Mouse (Mus musculus) kidney, postnatal 10 days (tissue): ENCODE results near the gene Dock10.

Source experiments
- DNase-seq: peaks from one replicate; pipeline ENCODE4 v3.0.0; 2021; ENCODE audit warnings: mixed read lengths

The Dock10 gene

DNA sequence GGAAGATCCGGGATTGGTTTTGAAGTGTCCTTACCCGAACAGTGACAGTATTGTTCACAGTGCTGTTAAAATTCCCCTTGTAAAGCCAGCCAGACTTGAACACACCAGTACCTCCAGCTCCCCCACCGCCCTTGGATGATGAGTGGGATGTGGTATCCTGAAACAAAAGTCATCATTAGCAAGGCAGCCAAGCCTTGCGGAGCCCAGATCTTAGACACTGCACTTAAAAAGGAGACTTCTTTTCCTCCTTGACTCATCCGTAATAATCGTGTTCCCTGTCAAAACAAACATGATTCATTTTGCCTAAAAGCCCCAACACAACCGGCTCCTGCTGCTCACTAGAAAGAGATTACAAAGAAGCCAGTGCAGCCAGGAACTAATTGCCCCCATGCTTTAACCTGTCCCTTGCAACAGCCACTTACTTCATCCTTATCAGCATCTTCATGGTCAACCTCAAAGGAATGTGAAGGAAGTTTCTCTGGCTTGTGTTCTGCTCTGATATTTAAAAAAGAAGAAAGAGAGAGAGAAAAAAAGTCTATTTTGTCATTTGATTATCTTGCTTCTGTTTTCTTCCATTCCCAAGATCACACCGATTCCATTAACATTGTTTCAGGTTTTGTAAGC, 152.1 kb downstream of the Dock10 start:
- DNase-seq: no peak

DNA sequence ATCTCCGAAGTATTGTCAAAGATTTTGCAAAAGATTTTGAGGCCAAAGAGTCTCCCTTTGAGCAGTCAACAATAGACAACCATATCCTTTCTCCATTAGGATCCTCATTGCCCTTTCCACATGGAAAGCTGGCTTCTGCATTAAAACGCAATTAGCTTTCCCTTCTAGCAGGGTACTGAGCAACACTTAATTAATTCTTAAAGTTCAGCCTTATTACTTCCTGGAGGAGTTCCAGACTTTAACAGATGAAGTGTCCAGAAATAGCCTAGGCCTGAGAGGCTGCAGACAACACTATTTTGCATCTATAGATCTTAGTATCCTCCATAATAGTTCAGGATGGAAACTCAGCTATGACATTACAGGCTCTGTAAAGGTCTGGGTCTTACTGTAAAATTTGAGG, 154.0 kb downstream of the Dock10 start:
- no peak for DNase-seq

DNA sequence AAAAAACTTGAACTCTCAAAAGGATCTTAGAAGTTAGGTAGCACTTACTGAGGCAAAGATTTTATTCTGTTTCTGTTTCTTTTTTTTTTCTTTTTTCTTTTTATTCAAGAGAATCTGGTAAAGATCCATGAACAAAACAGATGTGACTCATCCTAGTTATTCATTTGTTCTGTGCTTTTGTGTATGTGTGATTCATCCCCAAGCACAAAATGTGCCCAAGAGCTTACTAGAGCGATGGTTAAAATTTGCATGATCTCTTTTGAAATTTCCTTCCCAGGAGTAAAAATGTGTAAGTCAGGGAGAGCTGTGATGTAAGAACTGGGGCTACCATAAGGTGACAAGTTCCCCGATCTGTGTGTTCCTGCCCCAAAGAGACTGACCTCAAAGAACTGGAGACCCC, 155.2 kb downstream of the Dock10 start:
- no peak for DNase-seq

GRCm38 (mm10) chr1:80583281-80583680, 175.0 kb downstream of the Dock10 start:
- no peak for DNase-seq

DNA sequence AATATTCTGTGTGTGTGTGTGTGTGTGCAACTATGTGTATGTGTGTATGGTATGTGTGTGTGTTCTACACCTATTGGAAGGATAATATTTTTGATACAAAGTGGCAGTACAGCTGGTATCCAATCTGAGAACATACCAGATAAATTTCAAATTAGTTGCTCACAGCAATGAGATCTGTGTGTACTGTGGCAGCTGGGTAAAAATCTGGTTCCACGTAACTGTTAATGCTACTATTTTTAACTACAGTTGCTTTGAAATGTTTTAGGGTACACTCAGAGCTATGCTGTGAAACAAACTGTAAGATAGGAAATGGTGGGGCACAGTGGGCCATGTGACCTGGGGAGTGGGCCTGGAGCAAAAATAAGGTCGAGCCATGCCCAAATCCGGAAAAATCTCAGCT, 176.1 kb downstream of the Dock10 start:
- DNase-seq: no peak

DNA sequence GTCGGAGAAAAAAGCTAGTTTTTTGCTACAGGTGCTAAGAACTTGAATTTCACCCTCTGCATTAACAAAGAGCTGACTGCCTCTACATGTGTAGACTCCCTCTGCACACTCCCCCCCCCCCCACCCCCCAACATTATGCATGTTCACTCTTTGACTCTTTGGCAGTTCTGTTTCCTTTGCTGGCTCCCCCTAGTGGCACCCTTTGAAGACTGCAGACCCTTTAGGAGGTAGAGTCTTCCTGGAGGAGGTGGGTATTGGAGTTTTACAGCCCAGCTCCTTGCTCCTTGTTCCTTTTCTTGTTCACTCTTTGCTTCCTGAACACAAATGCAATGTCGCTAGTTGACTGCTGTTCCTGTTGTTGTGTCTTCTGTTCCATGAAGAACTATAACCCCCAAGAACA, 181.4 kb downstream of the Dock10 start:
- peak; percentile 22 for DNase-seq

DNA sequence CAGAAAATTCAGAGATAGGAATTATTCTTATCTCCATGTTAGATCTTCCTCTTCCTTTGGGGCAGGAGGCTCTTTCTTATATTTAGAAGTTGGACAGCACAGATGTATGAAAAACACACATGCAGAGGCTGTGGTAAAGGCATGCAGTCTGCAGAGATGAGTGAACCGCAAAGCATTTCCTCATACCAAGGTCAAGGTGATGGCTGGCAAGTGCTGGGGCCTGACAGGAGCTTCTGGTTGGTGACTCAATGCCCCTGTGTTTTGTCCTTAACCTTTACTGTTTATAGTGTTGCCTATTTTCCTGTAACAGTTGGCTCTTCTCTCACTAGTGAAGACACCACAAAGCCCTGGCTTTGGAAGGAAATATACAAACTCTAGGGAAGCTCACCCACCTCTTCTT, 201.9 kb downstream of the Dock10 start:
- no peak for DNase-seq

DNA sequence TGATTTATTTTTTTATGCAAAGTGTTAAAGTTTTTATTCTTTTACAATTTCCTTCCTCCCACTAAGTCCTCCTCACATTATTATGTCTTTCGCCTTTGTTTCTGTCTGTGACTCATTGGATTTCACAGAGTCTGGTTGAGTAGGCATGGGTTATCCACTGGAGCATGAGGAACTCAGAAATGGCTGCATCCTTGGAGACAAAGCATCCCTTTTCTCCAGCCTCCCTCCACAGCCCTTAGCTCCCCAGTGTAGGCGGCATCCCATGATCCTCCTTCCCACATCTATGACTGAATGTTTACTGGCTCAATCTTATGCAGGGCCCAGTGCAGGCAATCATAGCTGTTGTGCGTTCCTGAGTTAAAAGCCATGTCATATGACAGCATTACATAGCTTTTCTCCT, 216.8 kb downstream of the Dock10 start:
- DNase-seq: no peak

DNA sequence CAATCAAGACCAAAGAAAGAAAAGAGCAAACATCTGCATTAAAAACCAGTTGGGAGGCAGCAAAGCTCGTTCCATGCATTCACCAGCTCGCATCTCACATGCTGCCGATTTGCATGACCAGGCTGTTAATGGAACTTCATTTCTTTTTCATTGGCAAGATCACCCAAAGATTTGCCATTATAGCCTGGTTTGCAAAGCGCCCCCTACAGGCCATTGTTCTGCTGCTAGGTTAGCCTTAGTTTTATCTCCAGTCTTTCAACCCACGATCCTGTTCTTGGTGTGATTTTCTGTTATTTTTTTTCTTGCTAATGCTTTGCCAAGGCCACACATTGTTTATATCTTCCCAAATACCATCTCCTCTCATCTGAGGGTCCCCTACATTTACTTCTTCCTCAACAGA, 236.1 kb downstream of the Dock10 start:
- peak; percentile 20 for DNase-seq

DNA sequence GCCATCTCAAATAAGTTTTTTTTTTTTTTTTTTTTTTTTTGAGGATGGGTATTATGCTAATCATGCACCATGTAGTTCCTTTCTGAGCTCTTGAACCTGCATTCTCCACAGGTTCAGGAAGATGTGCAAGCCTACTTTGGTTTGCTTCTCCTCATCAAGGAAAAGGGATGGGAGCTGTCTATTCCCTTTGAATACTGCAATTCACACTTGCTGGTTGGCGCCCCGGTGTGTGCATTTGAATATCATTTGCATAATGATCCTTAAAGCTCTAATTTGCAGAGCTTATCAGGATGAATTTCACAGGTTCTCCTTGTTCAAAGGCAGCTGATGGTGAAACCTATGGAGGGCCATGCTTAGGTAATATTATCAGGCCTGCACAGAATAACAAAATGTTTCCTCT, 237.9 kb downstream of the Dock10 start:
- no peak for DNase-seq

DNA sequence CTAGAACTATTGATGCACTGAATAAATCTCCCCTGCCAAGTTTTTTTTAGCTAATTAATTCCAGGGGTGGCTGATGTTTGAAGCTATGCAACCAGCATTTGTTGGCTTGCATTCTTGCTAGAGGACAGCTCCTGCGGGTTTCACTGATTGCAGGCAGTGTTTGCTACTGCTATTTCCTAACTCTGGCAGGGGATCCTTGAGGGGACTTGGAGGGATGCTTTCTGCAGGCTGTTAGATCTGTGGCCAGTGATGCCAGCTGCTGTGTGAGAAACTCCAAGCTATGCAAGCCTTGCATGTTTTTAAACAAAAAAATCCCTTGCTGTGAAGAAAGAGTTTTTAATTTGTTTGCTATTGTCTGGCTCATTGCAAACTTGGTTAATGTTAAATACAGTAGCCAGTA, 238.4 kb downstream of the Dock10 start:
- DNase-seq: no peak

GRCm38 (mm10) chr1:80515836-80516235, 242.5 kb downstream of the Dock10 start:
- no peak for DNase-seq

GRCm38 (mm10) chr1:80512210-80512948, 245.9 kb downstream of the Dock10 start:
- peak; percentile 11 for DNase-seq

GRCm38 (mm10) chr1:80504757-80505156, 253.6 kb downstream of the Dock10 start:
- DNase-seq: peak; percentile 12

GRCm38 (mm10) chr1:80504081-80504480, 254.2 kb downstream of the Dock10 start:
- DNase-seq: no peak

- DNase-seq: no peak
These were observed 255.7 kb downstream of the Dock10 start for GRCm38 (mm10) chr1:80502456-80503165.

- no peak for DNase-seq
These were observed 259.1 kb downstream of the Dock10 start for GRCm38 (mm10) chr1:80499264-80499663.

DNA sequence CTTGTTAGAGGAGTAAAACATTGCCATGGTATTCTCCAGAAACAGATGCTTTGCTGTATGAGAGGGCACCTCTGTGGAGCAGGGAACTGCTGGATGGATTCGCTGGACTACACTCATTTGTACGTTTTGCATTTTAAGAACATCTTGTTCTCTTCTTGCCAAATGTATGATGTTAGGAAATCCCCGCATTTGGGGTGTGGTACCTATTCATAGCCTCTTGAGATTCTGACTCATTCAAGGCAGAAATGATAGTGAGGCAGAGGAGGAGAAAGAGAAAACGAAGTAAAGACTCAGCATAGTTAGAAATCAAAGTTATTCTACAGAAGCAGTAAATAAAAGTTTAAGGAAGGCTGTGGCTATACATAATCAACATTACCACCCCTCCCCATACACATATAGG, 262.0 kb downstream of the Dock10 start:
- DNase-seq: no peak

- no peak for DNase-seq
These were observed 274.9 kb downstream of the Dock10 start for GRCm38 (mm10) chr1:80483419-80483818.

GRCm38 (mm10) chr1:80474942-80475341, 283.4 kb downstream of the Dock10 start:
- no peak for DNase-seq

DNA sequence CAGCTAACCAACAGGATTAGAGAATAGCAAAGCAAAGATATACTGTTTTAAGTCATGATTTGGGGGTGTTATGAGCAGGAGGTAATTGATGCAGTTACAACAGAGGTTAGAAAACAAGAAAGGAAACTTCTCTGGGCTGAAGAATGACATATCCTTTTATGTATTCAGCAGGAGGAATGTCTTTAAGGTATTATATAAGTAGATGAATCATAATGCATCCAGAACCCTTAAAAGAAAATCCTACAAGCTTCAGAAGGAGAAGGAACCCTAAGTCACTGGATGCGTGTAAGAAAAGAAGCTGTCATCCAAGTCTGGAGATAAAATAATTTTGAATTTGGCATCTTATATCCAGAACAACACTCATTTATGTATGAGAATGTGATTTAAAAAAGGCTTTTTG, 285.9 kb downstream of the Dock10 start:
- DNase-seq: no peak

DNA sequence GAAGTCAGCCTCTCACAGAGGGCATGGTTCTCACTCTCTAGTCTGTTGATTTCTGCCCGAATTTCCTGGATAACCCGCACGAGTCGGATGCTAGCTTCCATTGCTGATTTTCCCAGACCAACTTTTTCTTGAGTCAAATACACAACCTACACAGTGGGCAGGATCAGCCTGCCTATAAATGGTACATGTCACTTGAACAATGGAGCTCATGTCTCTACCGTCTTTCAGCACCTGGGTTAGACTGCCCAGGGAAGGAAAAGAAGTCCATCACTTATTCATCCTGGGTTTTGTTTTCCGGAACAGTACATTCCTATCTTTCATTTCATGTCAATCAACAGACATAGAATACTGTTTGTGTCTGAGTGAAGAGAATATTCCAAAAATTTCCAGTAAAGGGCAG, 297.0 kb downstream of the Dock10 start, which contains the start of gene Gm45261:
Gene Gm45261 (minus strand): TSS at position 101 of the 400 bp plus-strand sequence.
- no peak for DNase-seq

GRCm38 (mm10) chr1:80459923-80460322, 298.4 kb downstream of the Dock10 start:
- DNase-seq: no peak

DNA sequence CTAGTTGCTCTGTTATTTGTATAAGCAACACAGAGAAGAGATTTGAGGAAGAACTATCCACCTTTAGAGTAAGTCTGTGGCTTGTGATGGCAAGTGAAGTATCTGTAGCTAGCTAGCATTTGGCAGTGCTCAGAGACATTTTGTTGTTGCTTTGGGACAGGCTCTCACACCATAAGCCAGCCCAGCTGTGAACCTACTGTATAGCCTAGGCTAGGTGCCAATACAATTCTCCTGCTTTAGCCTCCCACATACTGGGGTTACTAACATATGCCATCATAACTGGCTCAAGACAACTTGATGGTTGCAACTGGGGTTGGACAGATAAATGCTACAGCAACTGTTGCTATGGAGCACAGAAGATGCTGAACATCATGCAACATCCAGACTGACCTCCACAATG, 298.9 kb downstream of the Dock10 start:
- no peak for DNase-seq
